Mouse (Mus musculus) heart, postnatal 4 days (tissue): ENCODE results near the gene Magea2. TPM values are rescaled to one million over a fixed set of nuclear protein-coding genes. Genes with fewer than 3 reads are reported as not detected.
"Not testable (repeated sequence)": the region's sequence is repeated elsewhere in the genome, so short reads cannot be mapped to it uniquely, and the experiment has no call there.

Experiments
- DNase-seq: peaks from one replicate; pipeline ENCODE4 v3.0.0; 2021
- total RNA-seq, 2 experiments: library from RNA; stranded (reverse); gene quantifications; 2 replicates each; pipeline ENCODE4 v1.2.3; 2021

The Magea2 gene
- total RNA-seq = not detected

GRCm38 (mm10) chrX:155093566-155093965 is at the start of gene Magea2:
Gene Magea2 (minus strand): TSS chrX:155093666.
- not testable (repeated sequence) for DNase-seq

- not testable (repeated sequence) for DNase-seq
These were observed 34.8 kb upstream of the Magea2 start, which contains the start of gene Cldn34b2 for GRCm38 (mm10) chrX:155128312-155128711. Gene Cldn34b2 (minus strand): TSS chrX:155128412.

- DNase-seq = peak; percentile 4
These were observed 4.6 kb upstream of the Magea2 start for GRCm38 (mm10) chrX:155098024-155098423.

GRCm38 (mm10) chrX:155089693-155090092 is 3.8 kb downstream of the Magea2 start, which contains the start of gene Magea1:
Gene Magea1 (minus strand): TSS chrX:155089793.
- DNase-seq = not testable (repeated sequence)

GRCm38 (mm10) chrX:155063045-155063444 is 30.4 kb downstream of the Magea2 start, which contains the start of gene Magea5:
Gene Magea5 (minus strand): TSS chrX:155063145.
- DNase-seq = not testable (repeated sequence)

- not testable (repeated sequence) for DNase-seq
These were observed 97.7 kb downstream of the Magea2 start, which contains the start of gene Magea8 for GRCm38 (mm10) chrX:154995750-154996149. Gene Magea8 (minus strand): TSS chrX:154995850.

Other genes with a start within 250 kb of the Magea2 start
- gene Cldn34b1, start 203.4 kb downstream of the Magea2 start, total RNA-seq = not detected
- gene Magea6, start 157.7 kb downstream of the Magea2 start, total RNA-seq = not detected
- not detected for gene Magea3, start 144.2 kb downstream of the Magea2 start, total RNA-seq
- gene Magea8, start 97.8 kb downstream of the Magea2 start, total RNA-seq = not detected
- gene Magea5, start 30.5 kb downstream of the Magea2 start, total RNA-seq = not detected
- not detected for gene Magea1, start 3.9 kb downstream of the Magea2 start, total RNA-seq
- gene Cldn34b2, start 34.7 kb upstream of the Magea2 start, total RNA-seq = not detected
- 10 to 100 TPM; 34.6 to 43.1 TPM for gene Sat1, start 122.8 kb upstream of the Magea2 start, total RNA-seq
- 10 to 100 TPM; 41.9 to 43.4 TPM for gene Acot9, start 168.8 kb upstream of the Magea2 start, total RNA-seq
- gene Prdx4, start 247.1 kb upstream of the Magea2 start, total RNA-seq = 10 to 100 TPM; 93.6 to 97.2 TPM